Mouse (Mus musculus): ENCODE results near the gene Gm21797. TPM values are rescaled to one million over a fixed set of nuclear protein-coding genes. Genes with fewer than 3 reads are reported as not detected.
"Not testable (repeated sequence)": the region's sequence is repeated elsewhere in the genome, so short reads cannot be mapped to it uniquely, and the experiment has no call there.

The Gm21797 gene
- not detected in 2 replicates for polyA plus RNA-seq (2014; fragmentation: Nextera tagmentation; extraction: Ambion mirVana)

- ATAC-seq (replicated peaks; ENCODE audit: insufficient number of reproducible peaks, low FRiP score, low TSS enrichment, low read depth); H3K27ac ChIP-seq (replicated peaks; ENCODE audit: low read depth, low read length); DNase-seq (ENCODE audit: low spot score); H3K4me3 ChIP-seq (ENCODE audit: low read depth, low read length); H3K9me3 ChIP-seq (replicated peaks; ENCODE audit: control insufficient read depth, low read length); H3K9ac ChIP-seq (replicated peaks; ENCODE audit: low read length); H3K27me3 ChIP-seq (ENCODE audit: control insufficient read depth, insufficient read depth, low read length); H3K4me1 ChIP-seq (ENCODE audit: control insufficient read depth, insufficient read depth, low read length); H3K36me3 ChIP-seq (replicated peaks; ENCODE audit: control insufficient read depth, insufficient read depth, low read depth, low read length); H3K4me2 ChIP-seq (ENCODE audit: low read depth, low read length): not testable (repeated sequence)
- no CpG with 5 or more reads among the region's 3 CpGs for WGBS
Measured at GRCm38 (mm10) chrY:40775665-40776064, at the start of gene Gm21797. Gene Gm21797 (minus strand): TSS chrY:40775765.

GRCm38 (mm10) chrY:40804614-40805013 lies 29.0 kb upstream of the Gm21797 start, which contains the start of gene Gm20795:
Gene Gm20795 (plus strand): TSS chrY:40804914.
- not testable (repeated sequence) for H3K36me3 ChIP-seq (replicated peaks; ENCODE audit: control insufficient read depth, insufficient read depth, low read depth, low read length); ATAC-seq (replicated peaks; ENCODE audit: insufficient number of reproducible peaks, low FRiP score, low TSS enrichment, low read depth); H3K9me3 ChIP-seq (replicated peaks; ENCODE audit: control insufficient read depth, low read length); H3K4me2 ChIP-seq (ENCODE audit: low read depth, low read length); H3K27ac ChIP-seq (replicated peaks; ENCODE audit: low read depth, low read length); H3K27me3 ChIP-seq (ENCODE audit: control insufficient read depth, insufficient read depth, low read length); H3K4me3 ChIP-seq (ENCODE audit: low read depth, low read length); H3K4me1 ChIP-seq (ENCODE audit: control insufficient read depth, insufficient read depth, low read length); H3K9ac ChIP-seq (replicated peaks; ENCODE audit: low read length); DNase-seq (ENCODE audit: low spot score)

Other genes starting within 250 kb of the Gm21797 start
- not detected in 2 replicates for gene Gm21852, start 123.8 kb downstream of the Gm21797 start, polyA plus RNA-seq (2014; fragmentation: Nextera tagmentation; extraction: Ambion mirVana)
- gene Gm20795, start 29.1 kb upstream of the Gm21797 start, polyA plus RNA-seq (2014; fragmentation: Nextera tagmentation; extraction: Ambion mirVana) = not detected in 2 replicates